8 mouse cellular contexts compared by ENCODE assay signal in genomic region chr5:134639269-134639682, GRCm38 (mm10). TPM values are rescaled to one million over a fixed set of nuclear protein-coding genes. Genes with fewer than 3 reads are reported as not detected.
DNase-seq lines count a peak whose midpoint lies in the region; ATAC-seq lines count a peak whose summit lies in the region.

TSS of gene Eif4h (minus strand) at chr5:134639490.

- WGBS in heart, embryonic 14.5 days: 0% methylated on average over 52 of the region's 52 CpGs
- 0% methylated on average over 49 of the region's 52 CpGs for WGBS in liver, embryonic 13.5 days (ENCODE audit: insufficient replicate concordance)
- WGBS in stomach, embryonic 16.5 days: under 1% methylated on average over 52 of the region's 52 CpGs

- peak; percentile 78 for ATAC-seq in CD4-positive, CD25-positive, alpha-beta regulatory T cell, adult 4 months
- ATAC-seq in heart, embryonic 14.5 days (ENCODE audit: insufficient number of reproducible peaks, insufficient read depth, low FRiP score, low read depth): peak; percentile 89
- peak; percentile 90 for ATAC-seq in liver, embryonic 13.5 days (ENCODE audit: low read depth)
- ATAC-seq in stomach, embryonic 16.5 days (ENCODE audit: insufficient read depth, low FRiP score): peak; percentile 95

- peak within 1 kb of the TSS; percentile 99 for H3K9ac ChIP-seq in heart, embryonic 14.5 days (ENCODE audit: low read length)
- H3K9ac ChIP-seq in liver, embryonic 13.5 days: peak within 1 kb of the TSS; percentile 99
- peak within 1 kb of the TSS; percentile 99 for H3K9ac ChIP-seq in stomach, embryonic 16.5 days (ENCODE audit: low read length)

- no peaks in the 10 kb centered on the region for H3K27me3 ChIP-seq in heart, embryonic 14.5 days (ENCODE audit: control insufficient read depth, insufficient read depth, low read length)
- H3K27me3 ChIP-seq in liver, embryonic 13.5 days: no peaks in the 10 kb centered on the region
- no peaks in the 10 kb centered on the region for H3K27me3 ChIP-seq in stomach, embryonic 16.5 days (ENCODE audit: control insufficient read depth, insufficient read depth, low read length)

- H3K4me3 ChIP-seq in heart, embryonic 14.5 days (ENCODE audit: control insufficient read depth in 1 of 2, insufficient read depth in 1 of 2, low read depth in 1 of 2, low read length in 2 of 2): peak within 1 kb of the TSS; percentile 93 to 99
- peak within 1 kb of the TSS; percentile 99 for H3K4me3 ChIP-seq in liver, embryonic 13.5 days (replicated peaks)
- H3K4me3 ChIP-seq in stomach, embryonic 16.5 days (replicated peaks; ENCODE audit: low read length): peak within 1 kb of the TSS; percentile 97

- H3K9me3 ChIP-seq in heart, embryonic 14.5 days (ENCODE audit: control insufficient read depth, low read length): no peaks in the 10 kb centered on the region
- H3K9me3 ChIP-seq in liver, embryonic 13.5 days (replicated peaks): no peaks in the 10 kb centered on the region
- no peaks in the 10 kb centered on the region for H3K9me3 ChIP-seq in stomach, embryonic 16.5 days (replicated peaks; ENCODE audit: control insufficient read depth, low read length)

- peak within 1 kb of the TSS; percentile 92 to 93 for H3K27ac ChIP-seq in heart, embryonic 14.5 days (replicated peaks in 1 of 2; ENCODE audit: control insufficient read depth in 1 of 2, insufficient read depth in 1 of 2, low read depth in 2 of 2, low read length in 2 of 2)
- H3K27ac ChIP-seq in liver, embryonic 13.5 days: peak within 1 kb of the TSS; percentile 94
- H3K27ac ChIP-seq in stomach, embryonic 16.5 days (ENCODE audit: low read length): peak within 1 kb of the TSS; percentile 96

- peaks cover 26% of the 10 kb centered on the region for H3K36me3 ChIP-seq in heart, embryonic 14.5 days (ENCODE audit: control insufficient read depth, insufficient read depth, low read length)
- peaks cover 25% of the 10 kb centered on the region for H3K36me3 ChIP-seq in liver, embryonic 13.5 days
- peaks cover 3% of the 10 kb centered on the region; the same call in 1 of the 2 replicates for H3K36me3 ChIP-seq in stomach, embryonic 16.5 days (ENCODE audit: control insufficient read depth, insufficient read depth, low read length)

- H3K4me1 ChIP-seq in heart, embryonic 14.5 days (ENCODE audit: control insufficient read depth in 2 of 2, insufficient read depth in 2 of 2, low read length in 2 of 2): peaks cover 4 to 16% of the 10 kb centered on the region in 2 experiments
- H3K4me1 ChIP-seq in liver, embryonic 13.5 days (replicated peaks): peaks cover 37% of the 10 kb centered on the region
- H3K4me1 ChIP-seq in stomach, embryonic 16.5 days (ENCODE audit: control insufficient read depth, insufficient read depth, low read length): peaks cover 7% of the 10 kb centered on the region

- H3K4me2 ChIP-seq in heart, embryonic 14.5 days (ENCODE audit: low read length): peak within 1 kb of the TSS; percentile 75
- peak within 1 kb of the TSS; percentile 89 for H3K4me2 ChIP-seq in liver, embryonic 13.5 days
- peak within 1 kb of the TSS; percentile 67 for H3K4me2 ChIP-seq in stomach, embryonic 16.5 days (ENCODE audit: low read depth, low read length)

- DNase-seq in c-Kit-negative CD71-positive TER-119-positive erythroid progenitor cells, embryonic 14.5 days (ENCODE audit: low read depth, low spot score): peak; percentile 89
- peak; percentile 87 for DNase-seq in fibroblast of lung, adult 2 months (ENCODE audit: low read depth)
- peak; percentile 98 for DNase-seq in kidney, postnatal 14 days
- peak; percentile 94 for DNase-seq in liver, embryonic 13.5 days
- peak; percentile 97 for DNase-seq in neural tube, embryonic 10.5 days (ENCODE audit: extremely low spot score, low spot score)

RNA-seq across cellular contexts. Expression of gene Eif4h, which starts in this region (rescaled TPM):
- 10 to 100 TPM; 94.2 to 96.9 TPM for polyA plus RNA-seq in CD4-positive, CD25-positive, alpha-beta regulatory T cell, adult 4 months (2017; shearing (Covaris generic))
- 303 and 326 TPM in 2 replicates for polyA plus RNA-seq in heart, embryonic 14.5 days (2014; fragmentation: Nextera tagmentation; extraction: Ambion mirVana)
- polyA plus RNA-seq in liver, embryonic 13.5 days (2015; fragmentation: Nextera tagmentation; extraction: Ambion mirVana): 229 and 233 TPM in 2 replicates
- 378 and 395 TPM in 2 replicates for polyA plus RNA-seq in stomach, embryonic 16.5 days (2015; fragmentation: Nextera tagmentation; extraction: Ambion mirVana)

Comparison
In these comparisons a context has a peak if more than half of its experiments do, and no peak if none do; other contexts are left out.
1. Peak in every context shown above with its lines: DNase-seq, ATAC-seq, H3K4me3 ChIP-seq and H3K27ac ChIP-seq.